Mouse (Mus musculus): ENCODE data around the gene Gal.

Gene Gal

GRCm38 (mm10) chr19:3422488-3422887 lies 8.1 kb upstream of the Gal start:
- DNase-seq (ENCODE audit: extremely low read depth, low read depth, low spot score), result no peak

GRCm38 (mm10) chr19:3419251-3419650 lies 4.9 kb upstream of the Gal start:
- no peak for DNase-seq (ENCODE audit: extremely low read depth, low read depth, low spot score)

GRCm38 (mm10) chr19:3405531-3406281 lies 8.6 kb downstream of the Gal start:
- DNase-seq (ENCODE audit: extremely low read depth, low read depth, low spot score), result no peak

DNA sequence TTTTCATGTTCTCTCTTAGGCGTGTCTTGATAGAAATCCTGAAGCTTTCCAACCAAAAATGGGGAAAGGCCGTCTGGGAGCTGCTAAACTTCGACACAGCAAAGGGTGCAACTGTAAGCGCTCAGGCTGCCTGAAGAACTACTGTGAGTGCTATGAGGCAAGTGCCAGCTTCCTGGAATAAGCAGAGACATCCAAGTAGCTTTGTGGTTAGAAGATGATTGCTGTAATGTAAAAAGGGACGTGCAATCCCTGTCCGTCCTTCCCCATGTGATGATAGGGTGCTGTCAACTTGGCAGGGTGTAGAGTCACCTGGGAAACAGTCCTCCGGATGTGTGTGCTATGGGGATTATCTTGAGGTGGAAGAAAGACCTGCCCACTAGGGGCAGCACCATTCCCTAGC lies 10.3 kb downstream of the Gal start:
- DNase-seq (ENCODE audit: extremely low read depth, low read depth, low spot score), result no peak

DNA sequence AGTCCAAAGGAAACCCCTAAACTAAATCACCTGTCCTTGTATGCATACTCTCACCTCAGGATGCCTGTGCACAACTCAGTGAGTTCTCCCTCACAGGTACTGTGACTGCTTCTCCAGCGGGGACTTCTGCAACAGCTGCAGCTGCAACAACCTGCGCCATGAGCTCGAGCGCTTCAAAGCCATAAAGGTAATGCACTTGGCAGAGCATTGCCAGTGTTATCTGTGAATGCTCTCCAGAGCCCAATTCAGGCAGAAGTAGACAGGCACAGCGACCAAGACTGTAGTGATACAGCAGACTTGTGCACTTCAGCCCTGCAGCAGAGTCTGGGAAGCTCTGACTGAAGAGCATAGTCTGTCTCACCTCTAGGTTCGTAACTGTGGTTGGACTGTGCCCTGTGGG lies 12.0 kb downstream of the Gal start:
- DNase-seq (ENCODE audit: extremely low read depth, low read depth, low spot score), result no peak

- no peak for DNase-seq (ENCODE audit: extremely low read depth, low read depth, low spot score)
These were observed 12.4 kb downstream of the Gal start for GRCm38 (mm10) chr19:3401943-3402342.

- no peak for DNase-seq (ENCODE audit: extremely low read depth, low read depth, low spot score)
These were observed 12.8 kb downstream of the Gal start for GRCm38 (mm10) chr19:3401504-3401903.

GRCm38 (mm10) chr19:3400057-3400456 lies 14.3 kb downstream of the Gal start:
- no peak for DNase-seq (ENCODE audit: extremely low read depth, low read depth, low spot score)

DNA sequence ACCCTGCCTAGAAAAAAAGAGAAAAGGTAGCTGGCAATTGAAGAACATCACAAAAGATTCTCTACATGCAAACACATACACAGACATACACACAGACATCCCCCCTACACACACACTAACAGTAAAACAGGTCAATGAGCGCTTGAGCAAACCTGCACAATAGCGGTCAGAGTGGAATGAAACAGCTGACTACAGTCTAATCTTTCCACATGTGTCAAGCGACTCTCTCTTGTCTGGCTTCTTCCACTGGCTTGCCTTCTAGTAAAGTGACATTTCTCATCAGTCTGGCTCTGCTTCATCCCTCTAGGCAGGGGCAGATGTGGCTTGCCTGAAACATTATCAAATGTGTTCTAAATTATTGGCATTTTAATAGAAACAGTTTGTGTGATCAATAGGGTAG lies 20.1 kb downstream of the Gal start:
- no peak for DNase-seq (ENCODE audit: extremely low read depth, low read depth, low spot score)

- DNase-seq (ENCODE audit: extremely low read depth, low read depth, low spot score), result no peak
These were observed 22.0 kb downstream of the Gal start for GRCm38 (mm10) chr19:3392384-3392783.

- no peak for DNase-seq (ENCODE audit: extremely low read depth, low read depth, low spot score)
These were observed 25.3 kb downstream of the Gal start for GRCm38 (mm10) chr19:3389089-3389488.

GRCm38 (mm10) chr19:3388629-3389057 lies 25.7 kb downstream of the Gal start, which contains the start of gene Tesmin:
Tesmin (plus strand) TSS chr19:3388857.
- DNase-seq (ENCODE audit: extremely low read depth, low read depth, low spot score), result no peak

DNA sequence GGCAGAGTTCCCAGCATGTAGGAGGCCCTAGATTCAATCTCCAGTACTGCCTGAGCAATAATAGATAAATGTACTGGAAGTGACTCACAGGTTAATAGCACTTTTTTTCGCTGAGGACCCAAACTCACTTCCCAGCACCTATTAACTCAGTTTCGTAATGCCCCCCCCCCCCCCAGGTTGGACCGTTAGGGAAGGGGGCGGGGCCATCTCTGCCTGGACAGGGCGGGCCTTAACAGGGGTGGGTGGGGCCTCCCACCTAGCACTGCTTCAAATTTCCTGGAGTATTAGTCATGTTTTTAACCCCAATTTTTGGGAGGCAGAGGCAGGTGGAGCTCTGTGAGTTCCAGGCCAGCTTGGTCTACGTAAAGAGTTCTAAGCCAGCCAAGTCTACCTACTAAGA lies 26.3 kb downstream of the Gal start:
- no peak for DNase-seq (ENCODE audit: extremely low read depth, low read depth, low spot score)

DNA sequence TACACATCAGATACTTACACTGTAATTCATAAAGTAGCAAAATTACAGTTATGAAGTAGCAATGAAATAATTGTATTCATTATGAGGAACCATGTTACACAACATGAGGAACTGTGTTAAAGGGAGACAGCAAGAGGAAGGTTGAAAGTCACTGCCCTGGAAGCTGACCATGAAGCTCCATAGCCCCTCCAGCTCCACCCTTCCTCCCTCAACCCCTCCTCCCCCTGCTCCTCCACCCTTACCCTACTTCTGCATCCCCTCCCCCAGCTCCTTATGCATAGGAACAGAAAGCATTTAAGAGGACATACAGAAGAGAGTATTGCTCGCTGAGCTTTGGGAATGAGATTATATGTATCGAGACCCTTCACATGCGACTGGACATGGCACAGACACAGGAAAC lies 35.7 kb downstream of the Gal start:
- DNase-seq (ENCODE audit: extremely low read depth, low read depth, low spot score), result no peak

- peak; percentile 70 for DNase-seq (ENCODE audit: extremely low read depth, low read depth, low spot score)
These were observed 37.2 kb downstream of the Gal start for GRCm38 (mm10) chr19:3376966-3377715.

DNA sequence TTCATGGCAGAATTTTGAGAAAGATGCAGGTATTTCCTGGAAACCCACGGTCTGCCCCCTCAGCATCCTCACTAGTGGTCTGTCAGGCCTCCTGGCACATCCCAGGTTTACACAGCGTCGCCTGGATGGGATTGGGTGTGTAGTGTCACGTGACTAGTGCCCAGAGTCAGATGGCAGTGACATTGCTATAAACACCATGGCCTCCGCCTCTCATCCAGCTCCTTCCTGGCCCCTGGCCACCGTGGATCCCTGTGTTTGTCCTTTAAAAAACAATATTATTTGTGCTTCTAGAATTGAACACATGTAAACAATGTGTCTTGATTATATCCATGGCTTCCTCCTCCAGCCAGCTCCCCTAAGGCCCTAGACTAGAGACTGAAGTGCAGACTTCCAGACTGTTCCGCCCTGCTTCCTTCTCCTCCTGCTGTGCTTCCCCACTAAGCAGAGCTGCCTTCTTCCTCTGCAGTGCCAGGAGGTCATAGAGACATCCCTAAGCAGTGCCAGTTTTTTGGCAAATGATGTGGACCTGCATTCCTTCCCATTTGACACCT lies 38.3 kb downstream of the Gal start:
- no peak for DNase-seq (ENCODE audit: extremely low read depth, low read depth, low spot score)

GRCm38 (mm10) chr19:3374028-3374427 lies 40.3 kb downstream of the Gal start:
- DNase-seq (ENCODE audit: extremely low read depth, low read depth, low spot score), result no peak

- DNase-seq (ENCODE audit: extremely low read depth, low read depth, low spot score), result no peak
These were observed 41.0 kb downstream of the Gal start for GRCm38 (mm10) chr19:3373380-3373779.

DNA sequence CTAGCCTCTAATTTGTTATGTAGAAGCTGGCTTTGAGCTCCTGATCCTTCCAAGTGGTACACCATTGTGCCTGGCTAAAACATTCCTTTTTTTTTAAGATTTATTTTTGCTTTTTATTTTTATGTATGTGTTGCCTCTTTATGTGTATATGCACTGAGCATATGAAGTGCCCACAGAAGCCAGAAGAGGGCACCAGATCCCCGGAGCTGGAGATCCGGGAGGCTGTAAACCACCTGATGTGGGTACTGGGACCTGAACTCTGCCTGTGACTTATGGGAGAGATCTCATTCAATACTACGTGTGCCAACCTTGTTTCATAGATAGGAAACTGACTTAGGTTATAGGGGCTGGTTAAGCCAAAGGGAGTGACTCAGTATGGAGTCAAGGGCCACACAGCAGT lies 46.1 kb downstream of the Gal start:
- DNase-seq (ENCODE audit: extremely low read depth, low read depth, low spot score), result no peak

DNA sequence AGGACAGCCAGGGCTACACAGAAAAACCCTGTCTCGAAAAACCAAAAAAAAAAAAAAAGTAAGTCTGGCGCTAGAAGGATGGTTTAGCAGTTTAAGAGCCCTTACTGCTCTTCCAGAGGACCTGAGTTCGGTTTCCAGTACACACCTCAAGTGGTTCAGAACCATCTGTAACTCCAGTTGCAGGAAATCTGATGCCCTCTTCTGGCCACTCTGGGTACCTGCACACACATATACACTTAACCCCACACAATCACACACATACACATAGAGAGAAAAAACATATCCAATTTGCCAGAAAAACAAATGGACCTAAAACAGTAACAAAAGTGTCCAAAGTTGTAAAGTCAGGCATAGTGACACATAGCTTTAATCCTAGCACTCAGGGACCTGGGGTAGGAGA lies 49.3 kb downstream of the Gal start:
- no peak for DNase-seq (ENCODE audit: extremely low read depth, low read depth, low spot score)

GRCm38 (mm10) chr19:3363510-3363909 lies 50.8 kb downstream of the Gal start:
- no peak for DNase-seq (ENCODE audit: extremely low read depth, low read depth, low spot score)

All from fat pad, adult 2 months (tissue).